Mouse (Mus musculus) megakaryocyte, embryonic 14.5 days (primary cell): Measurements from ENCODE around the gene Pdpk1.

ENCODE experiments used
- FLI1 ChIP-seq: IDR thresholded peaks from 2 replicates; pipeline ENCODE4 v1.6.1; 2012; ENCODE audit warnings: low read length, inconsistent platforms, mixed read lengths
- GATA1 ChIP-seq: IDR thresholded peaks from 3 replicates; pipeline ENCODE4 v1.6.1; 2012; ENCODE audit warnings: mixed read lengths, low read length, inconsistent platforms, borderline replicate concordance

DNA sequence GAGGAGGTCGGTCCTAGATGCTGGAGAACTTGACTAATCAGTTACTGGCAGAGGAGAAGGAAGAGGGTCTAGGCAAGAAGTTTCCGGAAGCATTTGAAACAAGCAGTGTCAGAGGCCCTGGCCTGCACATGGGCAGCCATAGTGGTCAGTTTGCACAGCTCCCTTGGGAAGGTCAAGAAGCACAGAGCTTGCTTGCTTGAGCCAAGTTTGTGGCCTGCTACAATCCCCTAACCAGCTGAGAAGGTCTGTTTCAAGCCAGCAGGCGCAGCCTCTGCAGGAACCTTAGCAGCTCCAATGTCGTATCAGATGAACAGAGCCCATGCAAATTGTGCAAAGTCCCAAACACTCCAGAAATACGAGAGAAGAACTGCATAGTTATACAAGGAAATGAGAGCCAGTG, 102.7 kb downstream of the Pdpk1 start:
- TF ChIP-seq GATA1 (no peak), FLI1 (no peak)
